Mouse (Mus musculus): ENCODE data around the gene Lsm14a. TPM values are rescaled to one million over a fixed set of nuclear protein-coding genes. Genes with fewer than 3 reads are reported as not detected.

Lsm14a gene
- total RNA-seq, 2 experiments from 2014 or later: 87.3 to 94.3 TPM

- no peak for DNase-seq (ENCODE audit: low spot score in 2 of 2)
- H3K27ac ChIP-seq: peak overlapping the region; percentile 100
- TF ChIP-seq CTCF (conservative IDR thresholded peaks at IDR 0.05): no peak
- H3K4me3 ChIP-seq: no peak overlapping the region; the same call in 1 of the 2 replicates
These were observed 2.3 kb downstream of the Lsm14a start for GRCm38 (mm10) chr7:34390834-34391155.

- no peak for TF ChIP-seq CTCF (conservative IDR thresholded peaks at IDR 0.05)
- peak overlapping the region; percentile 66 for H3K4me3 ChIP-seq
- no peak for DNase-seq (ENCODE audit: low spot score in 2 of 2)
- H3K27ac ChIP-seq: peak overlapping the region; percentile 100
These were observed 2.8 kb downstream of the Lsm14a start for GRCm38 (mm10) chr7:34390111-34390833.

GRCm38 (mm10) chr7:34389277-34390085 is 3.6 kb downstream of the Lsm14a start:
- no peak for TF ChIP-seq CTCF (conservative IDR thresholded peaks at IDR 0.05)

GRCm38 (mm10) chr7:34388445-34389276 is 4.5 kb downstream of the Lsm14a start:
- Histone ChIP-seq H3K27ac (peak overlapping the region; percentile 100), H3K4me3 (peak overlapping the region; percentile 66)
- DNase-seq (ENCODE audit: low spot score in 2 of 2): peak; percentile 37 to 64
- TF ChIP-seq CTCF (conservative IDR thresholded peaks at IDR 0.05): no peak

More at GRCm38 (mm10) chr7:34389277-34390085, 3.6 kb downstream of the Lsm14a start:
- peak; percentile 89 to 90 for DNase-seq (ENCODE audit: low spot score in 2 of 2)
- Histone ChIP-seq H3K27ac (peak overlapping the region; percentile 100), H3K4me3 (peak overlapping the region; percentile 66)

- Histone ChIP-seq H3K27ac (peak overlapping the region; percentile 100), H3K4me3 (peak overlapping the region; percentile 66)
- no peak for TF ChIP-seq CTCF (conservative IDR thresholded peaks at IDR 0.05)
These were observed 5.2 kb downstream of the Lsm14a start for GRCm38 (mm10) chr7:34387784-34388444.

GRCm38 (mm10) chr7:34382803-34383202 is 10.3 kb downstream of the Lsm14a start:
- no peak for DNase-seq (ENCODE audit: low spot score in 2 of 2)
- TF ChIP-seq CTCF (conservative IDR thresholded peaks at IDR 0.05): no peak
- no peak overlapping the region for H3K27ac ChIP-seq
- H3K4me3 ChIP-seq: no peak overlapping the region

More at GRCm38 (mm10) chr7:34387784-34388444, 5.2 kb downstream of the Lsm14a start:
- no peak for DNase-seq (ENCODE audit: low spot score in 2 of 2)

GRCm38 (mm10) chr7:34381733-34382132 is 11.4 kb downstream of the Lsm14a start:
- no peak for TF ChIP-seq CTCF (conservative IDR thresholded peaks at IDR 0.05)
- Histone ChIP-seq H3K27ac (no peak overlapping the region), H3K4me3 (no peak overlapping the region)
- DNase-seq (ENCODE audit: low spot score in 2 of 2): no peak

- no peak for TF ChIP-seq CTCF (conservative IDR thresholded peaks at IDR 0.05)
- no peak for DNase-seq (ENCODE audit: low spot score in 2 of 2)
- no peak overlapping the region for H3K27ac ChIP-seq
- H3K4me3 ChIP-seq: no peak overlapping the region
These were observed 12.8 kb downstream of the Lsm14a start for GRCm38 (mm10) chr7:34380311-34380710.

GRCm38 (mm10) chr7:34373906-34374305 is 19.2 kb downstream of the Lsm14a start:
- DNase-seq (ENCODE audit: low spot score in 2 of 2): no peak
- TF ChIP-seq CTCF (conservative IDR thresholded peaks at IDR 0.05): no peak
- no peak overlapping the region for H3K4me3 ChIP-seq
- no peak overlapping the region for H3K27ac ChIP-seq

- no peak for DNase-seq (ENCODE audit: low spot score in 2 of 2)
- TF ChIP-seq CTCF (conservative IDR thresholded peaks at IDR 0.05): peak; percentile 86
- Histone ChIP-seq H3K27ac (no peak overlapping the region), H3K4me3 (no peak overlapping the region)
These were observed 37.5 kb downstream of the Lsm14a start for GRCm38 (mm10) chr7:34355629-34356028.

GRCm38 (mm10) chr7:34351997-34352396 is 41.1 kb downstream of the Lsm14a start:
- peak; percentile 69 for TF ChIP-seq CTCF (conservative IDR thresholded peaks at IDR 0.05)
- Histone ChIP-seq H3K27ac (no peak overlapping the region), H3K4me3 (no peak overlapping the region)
- DNase-seq (ENCODE audit: low spot score in 2 of 2): no peak

- no peak overlapping the region for H3K4me3 ChIP-seq
- DNase-seq (ENCODE audit: low spot score in 2 of 2): no peak
- no peak for TF ChIP-seq CTCF (conservative IDR thresholded peaks at IDR 0.05)
These were observed 42.9 kb downstream of the Lsm14a start for GRCm38 (mm10) chr7:34350166-34350565.

More at GRCm38 (mm10) chr7:34350166-34350565, 42.9 kb downstream of the Lsm14a start:
- no peak overlapping the region for H3K27ac ChIP-seq

All from layer of hippocampus, adult 2 months (tissue).